Mouse (Mus musculus): ENCODE results near the gene Ccl3. TPM values are rescaled to one million over a fixed set of nuclear protein-coding genes. Genes with fewer than 3 reads are reported as not detected.

Ccl3 gene
- total RNA-seq (2018; cell fraction: chromatin; rRNA removed): 100 to 1,000 TPM in 21 of 26 experiments, 10 to 100 TPM in 5; 68.7 to 743 (median 252) TPM
- total RNA-seq (2018; cell fraction: cytosol; rRNA removed): 1,000 to 10,000 TPM in 14 of 26 experiments, 100 to 1,000 TPM in 12; 325 to 6,363 (median 1,124) TPM
- 1,000 to 10,000 TPM in 15 of 26 experiments, 100 to 1,000 TPM in 11; 331 to 4,588 (median 1,236) TPM for total RNA-seq (2018; cell fraction: nucleus; rRNA removed)
- 203 to 397 TPM (median 307 TPM) in 3 replicates for polyA plus RNA-seq (2018)

DNA sequence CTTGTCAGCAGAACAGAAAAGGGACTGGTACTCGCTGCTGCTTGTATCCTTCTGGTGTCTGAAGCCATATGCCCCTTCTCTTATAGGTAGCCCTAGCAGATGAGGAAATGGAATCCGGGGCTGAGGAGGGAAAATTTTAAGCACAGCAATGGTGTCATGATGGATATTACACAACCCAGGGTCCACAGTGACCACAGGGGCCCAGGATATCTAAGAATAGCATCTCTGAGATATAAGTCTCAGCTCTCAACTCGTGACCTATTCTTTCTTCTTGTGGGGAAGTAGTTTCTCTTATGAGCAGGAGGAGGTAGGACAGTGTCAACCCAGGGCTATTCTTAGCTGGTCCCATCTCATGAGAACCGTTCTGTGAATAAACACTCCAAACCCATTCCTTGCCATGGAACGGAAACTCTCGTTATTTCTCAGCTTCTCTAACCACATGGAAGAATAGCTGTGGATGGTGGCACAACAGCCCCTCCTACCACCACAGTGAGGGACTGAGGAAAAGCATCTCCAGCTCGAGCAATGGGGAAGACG, at the start of gene Ccl3:
Ccl3 (minus strand) TSS at position 51 of the 537 bp plus-strand sequence.
- peak within 1 kb of the TSS; percentile 98 for H3K27ac ChIP-seq
- H3K4me3 ChIP-seq (ENCODE audit: inconsistent target): peak within 1 kb of the TSS; percentile 52
- peaks cover 34% of the 10 kb centered on the region for H3K79me2 ChIP-seq (ENCODE audit: inconsistent target)
- peaks cover 6% of the 10 kb centered on the region; the same call in 1 of the 2 replicates for H3K36me3 ChIP-seq (ENCODE audit: inconsistent target)
- under 1% methylated on average over 8 of the region's 8 CpGs for WGBS (ENCODE audit: missing documents)

DNA sequence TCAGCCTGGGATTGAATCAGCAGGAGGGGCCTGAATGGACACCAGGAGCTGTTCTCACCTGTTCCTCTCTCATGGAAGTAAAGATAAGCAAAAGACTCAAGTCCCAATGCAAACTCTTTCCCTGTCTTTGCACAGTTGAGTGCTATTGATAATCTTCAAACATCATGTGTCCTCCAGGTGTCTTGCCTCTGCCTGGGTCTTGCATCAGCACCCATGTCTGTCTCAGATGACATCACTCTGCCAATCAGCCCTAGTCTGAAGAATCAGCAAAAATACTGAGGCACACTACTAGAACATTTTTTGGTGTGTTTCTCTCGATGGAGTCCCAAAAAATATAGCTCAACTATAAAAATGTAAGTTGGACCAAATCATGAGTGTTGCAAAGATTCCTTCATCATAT, 42.9 kb upstream of the Ccl3 start:
- Histone ChIP-seq H3K79me2 (ENCODE audit: inconsistent target) (no peaks in the 10 kb centered on the region), H3K27ac (no peak overlapping the region), H3K4me3 (ENCODE audit: inconsistent target) (no peak overlapping the region), H3K36me3 (ENCODE audit: inconsistent target) (no peaks in the 10 kb centered on the region)
- WGBS (ENCODE audit: missing documents): 83% methylated on average over 1 of the region's 1 CpGs

DNA sequence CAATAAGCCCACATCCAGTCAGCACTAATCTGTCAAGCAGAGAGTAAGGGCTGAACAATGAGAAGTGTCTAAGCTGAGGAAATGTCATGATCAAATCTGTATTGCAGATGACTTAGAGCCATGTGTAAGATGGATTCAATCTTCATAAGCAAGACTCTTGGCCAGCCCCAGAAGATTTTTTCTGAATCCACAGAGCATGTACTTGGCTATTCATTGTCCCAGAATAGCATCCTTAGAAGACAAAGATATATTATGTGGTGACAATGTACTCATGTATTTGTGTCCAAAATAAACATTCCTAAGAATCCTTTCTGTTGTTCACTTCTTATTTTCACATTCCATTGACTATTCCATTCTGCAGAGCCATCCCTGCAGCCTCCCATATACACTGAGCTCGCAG, 40.8 kb upstream of the Ccl3 start:
- Histone ChIP-seq H3K36me3 (ENCODE audit: inconsistent target) (no peaks in the 10 kb centered on the region), H3K27ac (no peak overlapping the region), H3K79me2 (ENCODE audit: inconsistent target) (no peaks in the 10 kb centered on the region), H3K4me3 (ENCODE audit: inconsistent target) (no peak overlapping the region)
- 100% methylated on average over 1 of the region's 1 CpGs for WGBS (ENCODE audit: missing documents)

DNA sequence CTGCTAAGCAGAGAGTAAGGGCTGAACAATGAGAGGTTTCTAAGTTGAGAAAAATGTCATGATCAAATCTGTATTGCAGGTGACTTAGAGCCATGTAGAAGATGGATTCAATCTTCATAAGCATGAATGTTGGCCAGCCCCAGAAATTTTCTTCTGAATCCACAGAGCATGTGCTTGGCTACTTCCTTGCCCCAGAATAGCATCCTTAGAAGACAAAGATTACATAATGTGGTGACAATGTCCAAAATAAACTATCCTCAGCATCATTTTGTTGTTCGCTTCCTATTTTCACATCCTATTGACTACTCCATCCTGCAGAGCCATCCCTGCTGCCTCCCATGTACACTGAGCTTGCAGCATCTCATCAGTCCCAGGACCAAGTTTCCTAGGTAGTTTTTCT, 26.5 kb upstream of the Ccl3 start:
- WGBS (ENCODE audit: missing documents): 13% methylated on average over 1 of the region's 1 CpGs
- Histone ChIP-seq H3K27ac (peak overlapping the region; percentile 22; the same call in 1 of the 2 replicates), H3K79me2 (ENCODE audit: inconsistent target) (no peaks in the 10 kb centered on the region), H3K4me3 (ENCODE audit: inconsistent target) (no peak overlapping the region), H3K36me3 (ENCODE audit: inconsistent target) (no peaks in the 10 kb centered on the region)

DNA sequence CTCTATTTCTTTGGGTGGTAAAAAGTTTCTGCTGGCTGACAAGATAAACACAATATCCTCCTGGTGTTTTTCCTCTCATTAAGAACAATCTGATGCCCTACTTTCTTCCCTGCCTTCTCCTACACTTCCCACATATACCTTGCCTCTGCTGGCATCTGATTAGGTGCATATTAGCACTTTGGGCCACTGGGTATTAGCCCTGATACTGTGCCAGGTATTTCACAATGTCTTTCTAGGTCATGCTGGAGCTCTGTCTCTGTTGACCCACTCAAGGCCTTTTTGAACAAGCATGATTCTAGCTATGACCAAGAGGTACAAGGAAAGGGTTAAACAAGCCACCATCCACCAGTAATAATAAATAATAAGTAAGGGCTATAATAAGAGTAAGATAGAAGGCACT, 22.6 kb upstream of the Ccl3 start:
- H3K27ac ChIP-seq: no peak overlapping the region
- H3K4me3 ChIP-seq (ENCODE audit: inconsistent target): no peak overlapping the region
- no peaks in the 10 kb centered on the region for H3K79me2 ChIP-seq (ENCODE audit: inconsistent target)
- H3K36me3 ChIP-seq (ENCODE audit: inconsistent target): no peaks in the 10 kb centered on the region

GRCm38 (mm10) chr11:83663532-83663931, 14.4 kb upstream of the Ccl3 start:
- Histone ChIP-seq H3K79me2 (ENCODE audit: inconsistent target) (peaks cover 18% of the 10 kb centered on the region), H3K4me3 (ENCODE audit: inconsistent target) (peak overlapping the region; percentile 65), H3K36me3 (ENCODE audit: inconsistent target) (no peaks in the 10 kb centered on the region), H3K27ac (peak overlapping the region; percentile 96)
- WGBS (ENCODE audit: missing documents): 3% methylated on average over 5 of the region's 5 CpGs

GRCm38 (mm10) chr11:83662204-83662603, 13.0 kb upstream of the Ccl3 start, which contains the start of gene Ccl4:
Gene Ccl4, plus strand, starts transcription at chr11:83662584.
- Histone ChIP-seq H3K27ac (peak within 1 kb of the TSS; percentile 96), H3K36me3 (ENCODE audit: inconsistent target) (no peaks in the 10 kb centered on the region), H3K79me2 (ENCODE audit: inconsistent target) (peaks cover 18% of the 10 kb centered on the region), H3K4me3 (ENCODE audit: inconsistent target) (peak within 1 kb of the TSS; percentile 65)
- 11% methylated on average over 6 of the region's 6 CpGs for WGBS (ENCODE audit: missing documents)

DNA sequence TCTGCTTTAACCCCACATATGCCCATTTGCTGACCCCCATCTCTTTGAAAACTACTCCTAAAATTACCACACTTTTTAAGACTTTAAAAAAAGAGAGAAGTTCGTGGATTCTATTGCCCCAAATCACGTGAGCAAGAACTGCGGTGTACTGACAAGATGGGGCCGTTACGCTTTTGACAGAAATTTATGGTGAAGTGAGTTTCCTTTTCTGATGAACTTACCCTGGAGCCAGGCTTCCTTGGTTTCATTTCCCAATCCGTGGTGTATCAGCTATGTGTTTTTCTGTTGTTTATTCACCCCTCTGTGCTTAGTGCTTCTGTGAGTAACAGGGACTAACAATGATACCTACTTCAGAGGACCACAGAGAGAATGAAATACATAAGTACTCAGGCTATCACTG, 9.6 kb upstream of the Ccl3 start:
- Histone ChIP-seq H3K36me3 (ENCODE audit: inconsistent target) (0 out of 2 replicates have a peak, but pooled peaks cover 4% of the 10 kb centered on the region), H3K4me3 (ENCODE audit: inconsistent target) (no peak overlapping the region), H3K27ac (peak overlapping the region; percentile 55), H3K79me2 (ENCODE audit: inconsistent target) (peaks cover 12% of the 10 kb centered on the region)
- WGBS (ENCODE audit: missing documents): 1% methylated on average over 6 of the region's 6 CpGs

GRCm38 (mm10) chr11:83657508-83657907, 8.4 kb upstream of the Ccl3 start:
- 0 out of 2 replicates have a peak, but pooled peaks cover 4% of the 10 kb centered on the region for H3K36me3 ChIP-seq (ENCODE audit: inconsistent target)
- H3K79me2 ChIP-seq (ENCODE audit: inconsistent target): peaks cover 12% of the 10 kb centered on the region; the same call in 1 of the 2 replicates
- H3K4me3 ChIP-seq (ENCODE audit: inconsistent target): no peak overlapping the region
- H3K27ac ChIP-seq: peak overlapping the region; percentile 55
- 58% methylated on average over 3 of the region's 3 CpGs for WGBS (ENCODE audit: missing documents)

GRCm38 (mm10) chr11:83654606-83655005, 5.5 kb upstream of the Ccl3 start:
- 96% methylated on average over 8 of the region's 8 CpGs for WGBS (ENCODE audit: missing documents)
- Histone ChIP-seq H3K27ac (0 out of 2 replicates have a peak overlapping the region, but pooled peaks have one; percentile 30), H3K79me2 (ENCODE audit: inconsistent target) (peaks cover 34% of the 10 kb centered on the region), H3K36me3 (ENCODE audit: inconsistent target) (peaks cover 10% of the 10 kb centered on the region; the same call in 1 of the 2 replicates), H3K4me3 (ENCODE audit: inconsistent target) (no peak overlapping the region)

DNA sequence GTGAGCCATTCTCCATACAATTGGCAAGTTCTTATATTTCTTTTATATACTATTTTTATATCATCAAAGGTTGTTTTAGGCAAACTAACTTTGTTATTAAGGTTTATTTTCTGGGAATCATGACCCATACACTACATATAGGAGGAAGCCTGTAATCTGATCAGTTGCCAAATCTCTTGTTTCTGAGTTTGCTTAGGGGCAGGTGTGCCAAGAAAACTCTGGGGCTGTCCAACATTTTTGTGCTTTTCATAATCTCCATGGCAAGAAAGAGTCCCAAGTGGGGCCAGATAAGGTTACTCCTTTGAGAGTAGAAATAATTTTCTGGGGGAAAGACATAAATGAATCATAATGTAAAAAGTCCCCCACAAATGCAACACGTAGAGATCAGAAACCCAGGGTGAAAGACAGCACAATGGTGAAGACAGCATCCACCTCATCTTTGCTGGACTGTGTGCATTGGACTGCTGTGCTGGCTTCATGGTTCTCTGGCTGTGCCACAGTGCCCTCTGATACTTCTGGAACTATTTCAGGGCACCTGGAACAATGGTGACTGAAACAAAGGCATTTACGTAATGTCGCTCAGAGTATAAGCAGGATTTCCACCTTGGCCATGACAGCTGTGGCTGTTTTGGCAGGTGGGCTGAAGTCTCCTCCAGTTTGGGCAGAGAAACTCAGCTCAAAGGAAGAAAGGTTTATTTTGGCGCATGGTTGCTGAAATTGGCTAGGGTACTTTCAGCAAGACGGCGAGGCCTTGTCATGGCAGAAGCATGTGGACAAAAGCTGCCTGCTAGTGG, 2.6 kb downstream of the Ccl3 start:
- Histone ChIP-seq H3K27ac (peak overlapping the region; percentile 98), H3K4me3 (ENCODE audit: inconsistent target) (no peak overlapping the region)
- WGBS (ENCODE audit: missing documents): 98% methylated on average over 6 of the region's 6 CpGs

DNA sequence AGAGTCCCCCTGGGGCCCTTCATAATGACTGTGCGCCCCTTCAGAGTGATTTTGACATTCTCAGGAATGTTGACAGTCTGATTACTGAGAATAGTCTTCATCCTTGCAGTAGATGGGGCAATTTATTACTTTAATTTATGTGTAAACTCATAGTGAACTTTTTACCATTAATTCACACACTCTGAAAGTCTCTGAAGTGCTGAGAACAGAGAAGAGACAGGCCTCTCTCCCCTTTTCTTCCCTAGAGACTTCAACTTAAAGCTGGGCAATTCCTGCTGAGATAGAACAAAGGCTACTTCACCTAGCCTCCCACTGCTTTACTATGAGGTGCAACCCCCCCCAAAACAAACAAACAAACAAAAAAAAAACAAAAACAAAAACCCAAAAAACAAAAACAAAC, 3.6 kb downstream of the Ccl3 start, which contains the start of gene Rpl9-ps1:
Rpl9-ps1 (minus strand) TSS at position 101 of the 400 bp plus-strand sequence.
- WGBS (ENCODE audit: missing documents): 100% methylated on average over 1 of the region's 1 CpGs
- H3K4me3 ChIP-seq (ENCODE audit: inconsistent target): no peak within 1 kb of the TSS
- H3K27ac ChIP-seq: peak within 1 kb of the TSS; percentile 98
- H3K79me2 ChIP-seq (ENCODE audit: inconsistent target): peaks cover 3% of the 10 kb centered on the region
- no peaks in the 10 kb centered on the region for H3K36me3 ChIP-seq (ENCODE audit: inconsistent target)

More for the DNA sequence above, 2.6 kb downstream of the Ccl3 start:
- H3K36me3 ChIP-seq (ENCODE audit: inconsistent target): peaks cover under 1% of the 10 kb centered on the region; the same call in 1 of the 2 replicates
- peaks cover 14% of the 10 kb centered on the region for H3K79me2 ChIP-seq (ENCODE audit: inconsistent target)

DNA sequence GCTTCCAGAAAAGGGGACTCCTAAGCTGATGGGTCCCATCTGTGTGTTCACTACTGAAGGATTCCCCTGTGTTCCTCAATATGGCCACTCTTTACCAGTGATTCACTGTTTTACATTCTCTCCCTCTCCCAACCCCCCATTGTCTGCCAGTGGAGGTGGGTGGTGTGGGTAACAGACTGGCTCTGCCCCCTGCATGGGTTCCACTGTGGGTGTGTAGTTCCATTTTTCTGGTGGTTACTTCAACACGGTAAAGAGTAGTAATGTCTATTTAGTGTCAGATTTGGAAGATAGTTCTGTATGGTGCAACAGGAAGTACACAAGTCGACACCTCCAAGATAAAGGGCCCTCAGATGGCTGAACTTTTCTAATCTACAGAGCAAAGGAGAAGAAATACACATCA, 7.9 kb downstream of the Ccl3 start:
- H3K27ac ChIP-seq: peak overlapping the region; percentile 97
- H3K4me3 ChIP-seq (ENCODE audit: inconsistent target): no peak overlapping the region
- no peaks in the 10 kb centered on the region for H3K79me2 ChIP-seq (ENCODE audit: inconsistent target)
- no peaks in the 10 kb centered on the region for H3K36me3 ChIP-seq (ENCODE audit: inconsistent target)
- 12% methylated on average over 2 of the region's 2 CpGs for WGBS (ENCODE audit: missing documents)

DNA sequence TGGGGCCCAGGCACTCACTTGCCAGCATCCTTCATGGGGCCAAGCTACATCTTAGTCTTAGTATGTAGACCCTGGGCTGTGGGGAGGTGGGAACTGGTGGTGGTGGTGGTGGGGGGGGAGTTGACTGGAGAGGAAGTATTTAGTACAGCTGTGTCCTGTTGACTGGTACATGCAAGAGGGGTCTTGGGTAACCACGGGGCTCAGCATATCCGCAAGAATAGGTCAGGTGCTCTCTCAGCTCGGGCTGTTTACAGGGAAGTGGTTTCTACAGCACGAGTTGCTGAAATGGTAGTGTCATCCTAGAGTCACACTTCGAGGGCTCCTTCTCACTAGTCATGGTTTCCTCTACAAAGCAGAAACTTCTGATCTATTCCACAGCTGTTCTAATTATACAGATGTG, 9.0 kb downstream of the Ccl3 start:
- no peak overlapping the region for H3K4me3 ChIP-seq (ENCODE audit: inconsistent target)
- H3K79me2 ChIP-seq (ENCODE audit: inconsistent target): no peaks in the 10 kb centered on the region
- WGBS (ENCODE audit: missing documents): 0% methylated on average over 5 of the region's 5 CpGs
- no peaks in the 10 kb centered on the region for H3K36me3 ChIP-seq (ENCODE audit: inconsistent target)
- H3K27ac ChIP-seq: peak overlapping the region; percentile 97

DNA sequence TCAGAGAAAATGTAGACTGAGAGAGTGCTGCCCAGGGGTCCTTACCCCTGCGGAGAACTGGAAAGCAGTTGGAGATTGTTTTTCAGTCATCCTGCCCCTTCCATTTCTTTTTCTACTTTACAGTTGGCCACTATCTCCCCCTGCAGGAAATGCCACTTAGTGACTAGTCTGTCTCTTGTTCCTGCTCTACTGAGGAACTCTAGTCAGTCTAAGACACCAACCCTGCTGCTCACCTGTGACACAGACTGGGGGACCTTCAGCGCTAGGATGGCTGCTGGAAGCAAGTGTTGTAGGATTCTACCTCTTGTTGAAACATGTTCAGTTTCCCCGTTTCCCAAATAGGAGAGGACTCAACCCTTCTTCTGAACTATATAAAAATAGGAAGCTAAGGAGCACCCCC, 9.6 kb downstream of the Ccl3 start:
- Histone ChIP-seq H3K36me3 (ENCODE audit: inconsistent target) (no peaks in the 10 kb centered on the region), H3K27ac (peak overlapping the region; percentile 97), H3K79me2 (ENCODE audit: inconsistent target) (no peaks in the 10 kb centered on the region), H3K4me3 (ENCODE audit: inconsistent target) (no peak overlapping the region)
- WGBS (ENCODE audit: missing documents): 0% methylated on average over 1 of the region's 3 CpGs
